In genomic region chrX:93286291-93286893, GRCm38 (mm10) we compare ENCODE assay signal across 8 mouse cellular contexts. TPM values are rescaled to one million over a fixed set of nuclear protein-coding genes. Genes with fewer than 3 reads are reported as not detected.
DNase-seq lines count a peak whose midpoint lies in the region.

Gene Arx (plus strand): TSS chrX:93286445.

- peak within 1 kb of the TSS; percentile 93 for H3K27ac ChIP-seq in forebrain, embryonic 10.5 days
- H3K27ac ChIP-seq in hindbrain, embryonic 10.5 days = no peak within 1 kb of the TSS

- H3K4me1 ChIP-seq in forebrain, embryonic 10.5 days = peaks cover 24% of the 10 kb centered on the region
- peaks cover 13% of the 10 kb centered on the region; the same call in 1 of the 2 replicates for H3K4me1 ChIP-seq in hindbrain, embryonic 10.5 days (replicated peaks)

- WGBS in forebrain, embryonic 10.5 days = 20% methylated on average over 31 of the region's 31 CpGs
- 23% methylated on average over 31 of the region's 31 CpGs for WGBS in hindbrain, embryonic 10.5 days

- H3K27me3 ChIP-seq in forebrain, embryonic 10.5 days (ENCODE audit: poor library complexity, severe bottlenecking) = peaks cover 98% of the 10 kb centered on the region
- peaks cover 98% of the 10 kb centered on the region for H3K27me3 ChIP-seq in hindbrain, embryonic 10.5 days (ENCODE audit: insufficient read depth, poor library complexity, severe bottlenecking)

- peaks cover 18% of the 10 kb centered on the region for H3K36me3 ChIP-seq in forebrain, embryonic 10.5 days (replicated peaks)
- no peaks in the 10 kb centered on the region for H3K36me3 ChIP-seq in hindbrain, embryonic 10.5 days

- no peaks in the 10 kb centered on the region for H3K9me3 ChIP-seq in forebrain, embryonic 10.5 days
- 0 out of 2 replicates have a peak, but pooled peaks cover 3% of the 10 kb centered on the region for H3K9me3 ChIP-seq in hindbrain, embryonic 10.5 days

- DNase-seq in right cerebral cortex, adult 18-20 months = peak; percentile 64
- no peak for DNase-seq in right cerebral cortex, postnatal 25 days
- peak; percentile 81 for DNase-seq in forebrain, embryonic 10.5 days (ENCODE audit: extremely low spot score, low spot score)
- peak; percentile 83 for DNase-seq in hindbrain, embryonic 10.5 days (ENCODE audit: low spot score)
- peak; percentile 20 to 58 for DNase-seq in layer of hippocampus, postnatal 25 days (ENCODE audit: extremely low spot score in 1 of 2, low spot score in 1 of 2)
- peak; percentile 54 for DNase-seq in lung, postnatal 10 days
- peak; percentile 88 for DNase-seq in retina, postnatal 1 day
- no peak for DNase-seq in adipocyte (ENCODE audit: low spot score)

- H3K4me3 ChIP-seq in forebrain, embryonic 10.5 days = peak within 1 kb of the TSS; percentile 65
- H3K4me3 ChIP-seq in hindbrain, embryonic 10.5 days = peak within 1 kb of the TSS; percentile 34

RNA-seq across cellular contexts. Expression of gene Arx, which starts in this region (rescaled TPM):
- polyA plus RNA-seq in forebrain, embryonic 10.5 days (2016; fragmentation: Nextera tagmentation; extraction: Ambion mirVana) = 22.1 and 24.6 TPM in 2 replicates
- polyA plus RNA-seq in hindbrain, embryonic 10.5 days (2016; fragmentation: Nextera tagmentation; extraction: Ambion mirVana) = 2.1 and 3.5 TPM in 2 replicates
- 10 to 100 TPM; 16.2 to 17.9 TPM for total RNA-seq in layer of hippocampus, postnatal 25 days (2021)

Comparison
In these comparisons a context has a peak if more than half of its experiments do, and no peak if none do; other contexts are left out.
1. DNase-seq: peak in right cerebral cortex, adult 18-20 months (single experiment), forebrain, embryonic 10.5 days (single experiment), hindbrain, embryonic 10.5 days (single experiment), layer of hippocampus, postnatal 25 days (2 of 2), lung, postnatal 10 days (single experiment) and retina, postnatal 1 day (single experiment); none in right cerebral cortex, postnatal 25 days (single experiment) and adipocyte (single experiment).